Mouse (Mus musculus): ENCODE results near the gene Olfr12.

DNA sequence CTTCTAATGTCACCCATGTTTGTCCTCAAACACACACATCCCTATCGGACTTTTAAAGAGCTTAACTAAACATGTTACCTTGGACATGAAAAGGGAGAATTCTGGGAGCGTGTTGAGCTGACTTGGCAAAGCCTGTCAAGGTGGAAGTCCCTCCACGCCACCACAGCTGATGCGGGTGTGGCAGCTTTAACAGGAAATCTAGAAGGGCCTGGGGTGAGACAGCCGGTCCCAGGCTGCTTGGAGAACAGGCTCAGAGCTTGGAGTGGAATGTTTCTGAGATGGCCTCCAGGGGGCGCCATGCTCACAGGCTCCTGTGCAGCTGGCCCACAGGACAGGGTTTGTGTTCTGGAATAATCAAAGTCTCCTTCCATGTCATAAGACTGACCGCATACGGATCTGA lies 31.1 kb downstream of the Olfr12 start, which contains the start of gene Otos:
- TF ChIP-seq CTCF (IDR thresholded peaks at IDR 0.05; ENCODE audit: low read depth) = peak; percentile 88
- TF ChIP-seq EP300 (optimal IDR thresholded peaks at IDR 0.05) = no peak

Measured in stomach, postnatal 0 days (tissue).